Mouse (Mus musculus) forebrain, postnatal 0 days (tissue): Measurements from ENCODE around the gene Exoc6. TPM values are rescaled to one million over a fixed set of nuclear protein-coding genes. Genes with fewer than 3 reads are reported as not detected.

ENCODE experiments used
- ATAC-seq: fragments of 200-750 bp; cut with Nextera tagmentation; 2 replicates; pipeline ENCODE4 v1.8.0; 2017; ENCODE audit warnings: mild to moderate bottlenecking, moderate library complexity
- DNase-seq: peaks from one replicate; pipeline ENCODE4 v3.0.0-alpha.2; 2015
- H3K27ac ChIP-seq: fragments of 300-500 bp; sonication (generic); 2 replicates; pipeline ENCODE4 v1.5.1; 2014; ENCODE audit warnings: low read depth, mild to moderate bottlenecking, antibody characterized with exemption, low read length, moderate library complexity, mixed read lengths
- H3K27me3 ChIP-seq: fragments of 300-500 bp; sonication (generic); 2 replicates; pipeline ENCODE4 v1.6.1; 2014; ENCODE audit warnings: mild to moderate bottlenecking, low read length, mixed read lengths; ENCODE audit not compliant: insufficient read depth
- H3K36me3 ChIP-seq: fragments of 300-500 bp; sonication (generic); 2 replicates; pipeline ENCODE4 v1.6.1; 2014; ENCODE audit warnings: mild to moderate bottlenecking, moderate library complexity; ENCODE audit not compliant: insufficient read depth
- H3K4me1 ChIP-seq: fragments of 300-500 bp; sonication (generic); 2 replicates; pipeline ENCODE4 v1.6.1; 2014; ENCODE audit warnings: antibody characterized with exemption; ENCODE audit not compliant: insufficient read depth
- H3K4me2 ChIP-seq: fragments of 300-500 bp; sonication (generic); 2 replicates; pipeline ENCODE4 v1.6.1; 2014; ENCODE audit warnings: low read depth, mild to moderate bottlenecking, moderate library complexity
- H3K4me3 ChIP-seq: fragments of 300-500 bp; sonication (generic); 2 replicates; pipeline ENCODE4 v1.5.1; 2014; ENCODE audit warnings: low read depth, low read length, mixed read lengths
- H3K9ac ChIP-seq: fragments of 300-500 bp; sonication (generic); 2 replicates; pipeline ENCODE4 v1.6.1; 2014; ENCODE audit warnings: mild to moderate bottlenecking
- H3K9me3 ChIP-seq: fragments of 300-500 bp; sonication (generic); 2 replicates; pipeline ENCODE4 v1.6.1; 2016; ENCODE audit warnings: low read length
- CTCF ChIP-seq: sonication (generic); IDR thresholded peaks from 2 replicates; pipeline ENCODE4 v1.5.1; 2016; ENCODE audit warnings: antibody characterized with exemption, control low read depth, low read depth
- WGBS: fragments of 180-500 bp; shearing (Covaris S2); extraction: QIAGEN DNeasy Blood & Tissue Kit; methylation state at CpG from one replicate; pipeline ENCODE4 v1.1.7; 2014; 5-methylcytosine and 5-hydroxymethylcytosine counted together
- polyA plus RNA-seq: library from polyadenylated mRNA; unstranded; fragments of >200 nt; fragmentation: Nextera tagmentation; extraction: Ambion mirVana; gene quantifications from 2 replicates; pipeline ENCODE4 v1.2.1, GENCODE M21; 2015
- total RNA-seq: library from RNA; depleted of rRNA; stranded (reverse); fragments of >200 nt; gene quantifications from 2 replicates; pipeline ENCODE4 v1.2.3, GENCODE M21; 2014

The Exoc6 gene
- total and polyA plus RNA-seq, 2 experiments from 2014 or later, result 34.3 to 42.9 TPM

GRCm38 (mm10) chr19:37686941-37687850, 137.0 kb downstream of the Exoc6 start:
- Histone ChIP-seq H3K9me3 (no peaks in the 10 kb centered on the region), H3K4me3 (no peak overlapping the region), H3K9ac (no peak overlapping the region), H3K27ac (no peak overlapping the region), H3K27me3 (peaks cover 90% of the 10 kb centered on the region), H3K4me2 (no peak overlapping the region), H3K36me3 (no peaks in the 10 kb centered on the region; the same call in 1 of the 2 replicates), H3K4me1 (no peaks in the 10 kb centered on the region)
- DNase-seq, result peak; percentile 21
- 5% methylated on average over 62 of the region's 62 CpGs for WGBS
- peak; percentile 55 for TF ChIP-seq CTCF
- ATAC-seq, result peak; percentile 26; the same call in 1 of the 2 replicates

DNA sequence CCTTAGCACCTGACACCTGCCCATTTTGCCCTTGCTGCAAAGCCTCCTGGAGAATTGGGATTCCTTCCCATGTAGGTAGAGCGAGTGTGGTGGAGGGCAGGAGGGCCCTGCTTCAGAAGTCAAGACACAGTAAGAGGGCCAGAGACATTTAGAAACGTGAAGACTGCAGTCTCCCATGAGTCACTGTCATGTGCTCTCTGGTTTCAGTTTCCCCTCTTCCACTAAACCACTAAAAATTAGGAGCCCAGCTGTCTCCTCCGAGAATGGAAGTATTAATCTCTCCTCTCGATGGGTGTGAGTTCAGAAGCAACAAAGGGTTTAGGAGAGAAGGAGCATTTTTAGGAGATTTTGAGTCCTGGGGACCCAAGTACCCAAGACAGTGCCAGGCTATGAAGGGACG, 139.3 kb downstream of the Exoc6 start:
- ATAC-seq (no peak), DNase-seq (peak; percentile 1)
- no peak overlapping the region for H3K27ac ChIP-seq
- TF ChIP-seq CTCF, result no peak
- 49% methylated on average over 5 of the region's 5 CpGs for WGBS
- peaks cover 99% of the 10 kb centered on the region for H3K27me3 ChIP-seq
- no peak overlapping the region for H3K9ac ChIP-seq
- no peaks in the 10 kb centered on the region for H3K9me3 ChIP-seq
- H3K4me3 ChIP-seq, result no peak overlapping the region
- H3K4me2 ChIP-seq, result no peak overlapping the region
- H3K4me1 ChIP-seq, result peaks cover 4% of the 10 kb centered on the region; the same call in 1 of the 2 replicates
- H3K36me3 ChIP-seq, result no peaks in the 10 kb centered on the region

- 1% methylated on average over 29 of the region's 29 CpGs for WGBS
- H3K36me3 ChIP-seq, result no peaks in the 10 kb centered on the region
- H3K27ac ChIP-seq, result no peak overlapping the region
- TF ChIP-seq CTCF, result peak; percentile 47
- peaks cover 100% of the 10 kb centered on the region for H3K27me3 ChIP-seq
- H3K4me1 ChIP-seq, result peaks cover 4% of the 10 kb centered on the region; the same call in 1 of the 2 replicates
- 0 out of 2 replicates have a peak overlapping the region, but pooled peaks have one; percentile 6 for H3K4me2 ChIP-seq
- DNase-seq, result no peak
- no peak; the same call in 1 of the 2 replicates for ATAC-seq
- no peak overlapping the region for H3K9ac ChIP-seq
- no peaks in the 10 kb centered on the region for H3K9me3 ChIP-seq
- no peak overlapping the region for H3K4me3 ChIP-seq
These were observed 140.5 kb downstream of the Exoc6 start for GRCm38 (mm10) chr19:37690716-37691115.

GRCm38 (mm10) chr19:37692879-37693278, 142.7 kb downstream of the Exoc6 start:
- peak overlapping the region; percentile 50 for H3K4me2 ChIP-seq
- H3K27me3 ChIP-seq, result peaks cover 100% of the 10 kb centered on the region
- H3K9ac ChIP-seq, result 0 out of 2 replicates have a peak overlapping the region, but pooled peaks have one; percentile 22
- no peaks in the 10 kb centered on the region for H3K36me3 ChIP-seq
- no peak for TF ChIP-seq CTCF
- peaks cover 4% of the 10 kb centered on the region; the same call in 1 of the 2 replicates for H3K4me1 ChIP-seq
- peak; percentile 71 for ATAC-seq
- WGBS, result under 1% methylated on average over 40 of the region's 40 CpGs
- peak; percentile 64 for DNase-seq
- H3K4me3 ChIP-seq, result peak overlapping the region; percentile 30
- H3K9me3 ChIP-seq, result no peaks in the 10 kb centered on the region
- no peak overlapping the region for H3K27ac ChIP-seq

DNA sequence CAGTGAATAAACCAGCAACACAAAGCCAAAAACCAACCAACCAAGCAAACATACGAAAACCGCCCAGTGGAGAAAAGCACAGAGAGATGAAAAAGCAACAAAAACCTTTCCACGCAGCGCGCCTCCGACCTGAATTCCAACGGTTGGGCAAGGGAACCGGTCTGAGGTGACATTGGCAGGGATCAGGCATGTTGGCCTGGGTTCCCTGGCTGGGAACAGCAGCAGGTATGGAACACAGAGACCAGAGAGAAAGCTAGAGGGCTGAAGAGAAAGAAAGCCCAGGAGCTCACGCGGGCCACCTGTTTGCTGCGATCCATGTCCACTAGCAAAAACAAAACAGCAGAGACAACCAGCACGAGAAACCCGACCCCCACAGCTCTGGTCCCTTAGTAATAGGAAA, 144.9 kb downstream of the Exoc6 start:
- ATAC-seq, result no peak
- 30% methylated on average over 13 of the region's 13 CpGs for WGBS
- TF ChIP-seq CTCF, result no peak

DNA sequence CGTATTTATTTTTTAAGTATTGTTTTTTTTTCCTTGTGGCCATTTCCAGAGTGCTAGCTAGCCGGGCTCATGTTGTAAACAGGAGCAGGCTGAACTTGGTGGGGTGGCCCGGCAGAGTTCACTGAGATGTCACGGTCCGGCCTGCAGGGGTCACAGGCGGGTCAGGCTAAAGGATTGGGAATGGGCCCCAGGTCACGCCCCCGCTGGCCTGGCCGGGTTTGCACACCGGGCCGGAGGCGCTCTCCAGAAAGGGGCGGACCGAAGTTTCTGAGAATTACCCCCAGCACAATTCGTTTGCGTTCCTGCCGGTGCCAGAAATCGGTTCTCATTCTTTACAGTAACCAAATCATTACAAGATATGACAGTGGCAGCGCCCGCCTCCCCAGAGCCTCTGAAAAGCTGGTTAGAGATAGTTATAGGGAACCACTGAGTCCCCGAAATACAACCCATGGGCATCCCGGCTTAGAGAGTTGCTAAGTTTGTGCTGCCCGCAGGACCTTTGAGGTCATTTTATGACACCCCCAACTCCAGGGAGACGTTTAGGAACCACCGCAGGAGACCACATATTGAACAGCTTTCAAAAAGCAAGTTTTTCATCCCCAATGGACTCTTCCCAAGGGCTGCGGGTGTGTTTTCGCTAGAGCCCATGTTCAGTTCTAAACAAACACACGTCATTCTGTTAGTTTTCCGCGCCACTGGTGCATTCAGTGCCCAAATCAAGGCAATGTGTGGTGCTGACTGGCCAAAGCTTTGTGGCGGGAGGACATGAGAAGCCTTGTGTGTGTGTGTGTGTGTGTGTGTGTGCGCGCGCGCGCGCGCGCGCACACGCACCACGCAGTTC, 145.8 kb downstream of the Exoc6 start:
- peaks cover 98% of the 10 kb centered on the region for H3K27me3 ChIP-seq
- no peak for DNase-seq
- TF ChIP-seq CTCF, result no peak
- H3K4me1 ChIP-seq, result peaks cover 4% of the 10 kb centered on the region; the same call in 1 of the 2 replicates
- ATAC-seq, result no peak
- 0 out of 2 replicates have a peak overlapping the region, but pooled peaks have one; percentile 6 for H3K4me3 ChIP-seq
- WGBS, result 4% methylated on average over 42 of the region's 42 CpGs
- peak overlapping the region; percentile 25 for H3K4me2 ChIP-seq
- no peak overlapping the region for H3K9ac ChIP-seq
- no peaks in the 10 kb centered on the region for H3K36me3 ChIP-seq
- no peak overlapping the region for H3K27ac ChIP-seq
- H3K9me3 ChIP-seq, result no peaks in the 10 kb centered on the region

More for the DNA sequence above, 144.9 kb downstream of the Exoc6 start:
- H3K4me1 ChIP-seq, result peaks cover 4% of the 10 kb centered on the region; the same call in 1 of the 2 replicates
- H3K27me3 ChIP-seq, result peaks cover 98% of the 10 kb centered on the region
- H3K4me3 ChIP-seq, result no peak overlapping the region
- no peak overlapping the region for H3K9ac ChIP-seq
- no peak overlapping the region for H3K27ac ChIP-seq
- no peak for DNase-seq
- no peak overlapping the region for H3K4me2 ChIP-seq
- no peaks in the 10 kb centered on the region for H3K36me3 ChIP-seq
- H3K9me3 ChIP-seq, result no peaks in the 10 kb centered on the region
